Mouse (Mus musculus) embryo, embryonic 9.5 days (tissue): ENCODE data around the gene Bbip1.

Experiments
- DNase-seq: peaks from one replicate; pipeline ENCODE4 v3.0.0-alpha.2; 2017; ENCODE audit errors: extremely low spot score

Gene Bbip1

GRCm38 (mm10) chr19:53890781-53891251 is 53.6 kb downstream of the Bbip1 start:
- no peak for DNase-seq

GRCm38 (mm10) chr19:53890274-53890673 is 54.2 kb downstream of the Bbip1 start:
- DNase-seq, result no peak

GRCm38 (mm10) chr19:53889555-53889954 is 54.9 kb downstream of the Bbip1 start:
- no peak for DNase-seq

GRCm38 (mm10) chr19:53888331-53888730 is 56.1 kb downstream of the Bbip1 start:
- no peak for DNase-seq

- DNase-seq, result no peak
Measured at GRCm38 (mm10) chr19:53887822-53888221, 56.6 kb downstream of the Bbip1 start.

- DNase-seq, result no peak
Measured at GRCm38 (mm10) chr19:53886576-53887370, 57.7 kb downstream of the Bbip1 start.

- DNase-seq, result no peak
Measured at GRCm38 (mm10) chr19:53885450-53885849, 59.0 kb downstream of the Bbip1 start.

GRCm38 (mm10) chr19:53881786-53882185 is 62.6 kb downstream of the Bbip1 start:
- DNase-seq, result no peak

GRCm38 (mm10) chr19:53880460-53880859 is 64.0 kb downstream of the Bbip1 start:
- DNase-seq, result no peak
